Mouse (Mus musculus): Measurements from ENCODE around the gene Zfp952. TPM values are rescaled to one million over a fixed set of nuclear protein-coding genes. Genes with fewer than 3 reads are reported as not detected.
A peak's percentile ranks its signal among the peaks of the same experiment; 100 is the strongest.

The Zfp952 gene
- 2.9 TPM in 2 replicates for polyA plus RNA-seq (2012; rRNA removed)

- 2% methylated on average over 21 of the region's 21 CpGs for WGBS
Observed at GRCm38 (mm10) chr17:32992699-32993474, at the start of gene Zfp952. Gene Zfp952 (plus strand): TSS chr17:32993129.

GRCm38 (mm10) chr17:32943661-32944060 lies 49.3 kb upstream of the Zfp952 start:
- Histone ChIP-seq H3K36me3 (ENCODE audit: control insufficient read depth, insufficient read depth, low read length) (no peaks in the 10 kb centered on the region), H3K4me1 (ENCODE audit: control insufficient read depth, insufficient read depth, insufficient read length) (peaks cover 12% of the 10 kb centered on the region; the same call in 1 of the 2 replicates), H3K27ac (ENCODE audit: insufficient read depth, low read length) (no peak overlapping the region), H3K27me3 (ENCODE audit: control insufficient read depth, insufficient read depth, low read length) (no peaks in the 10 kb centered on the region), H3K4me3 (ENCODE audit: extremely low read depth, insufficient read depth, insufficient read length) (no peak overlapping the region)
- TF ChIP-seq POLR2A (IDR thresholded peaks at IDR 0.05; ENCODE audit: low read depth, low read length) (no peak), CTCF (IDR thresholded peaks at IDR 0.05; ENCODE audit: extremely low read depth, insufficient read depth, insufficient read length, insufficient replicate concordance) (no peak)
- 92% methylated on average over 3 of the region's 3 CpGs for WGBS
- no peak for DNase-seq (ENCODE audit: low read depth in 1 of 2, low spot score in 2 of 2)

More at GRCm38 (mm10) chr17:32992699-32993474, at the start of gene Zfp952:
- Histone ChIP-seq H3K27me3 (ENCODE audit: control insufficient read depth, insufficient read depth, low read length) (no peaks in the 10 kb centered on the region), H3K27ac (ENCODE audit: insufficient read depth, low read length) (peak within 1 kb of the TSS; percentile 83), H3K36me3 (ENCODE audit: control insufficient read depth, insufficient read depth, low read length) (peaks cover 5% of the 10 kb centered on the region; the same call in 1 of the 2 replicates), H3K4me1 (ENCODE audit: control insufficient read depth, insufficient read depth, insufficient read length) (peaks cover 5% of the 10 kb centered on the region; the same call in 1 of the 2 replicates), H3K4me3 (ENCODE audit: extremely low read depth, insufficient read depth, insufficient read length) (peak within 1 kb of the TSS; percentile 89)
- TF ChIP-seq CTCF (IDR thresholded peaks at IDR 0.05; ENCODE audit: extremely low read depth, insufficient read depth, insufficient read length, insufficient replicate concordance) (no peak), POLR2A (IDR thresholded peaks at IDR 0.05; ENCODE audit: low read depth, low read length) (peak; percentile 50)
- DNase-seq (ENCODE audit: low read depth in 1 of 2, low spot score in 2 of 2) = peak; percentile 83 to 84

GRCm38 (mm10) chr17:32944402-32945035 lies 48.4 kb upstream of the Zfp952 start:
- H3K4me3 ChIP-seq (ENCODE audit: extremely low read depth, insufficient read depth, insufficient read length) = no peak overlapping the region
- H3K36me3 ChIP-seq (ENCODE audit: control insufficient read depth, insufficient read depth, low read length) = no peaks in the 10 kb centered on the region
- H3K4me1 ChIP-seq (ENCODE audit: control insufficient read depth, insufficient read depth, insufficient read length) = peaks cover 12% of the 10 kb centered on the region; the same call in 1 of the 2 replicates
- no peak for DNase-seq (ENCODE audit: low read depth in 1 of 2, low spot score in 2 of 2)
- TF ChIP-seq CTCF (IDR thresholded peaks at IDR 0.05; ENCODE audit: extremely low read depth, insufficient read depth, insufficient read length, insufficient replicate concordance) = peak; percentile 4; the same call in 1 of the 2 replicates
- TF ChIP-seq POLR2A (IDR thresholded peaks at IDR 0.05; ENCODE audit: low read depth, low read length) = no peak
- no peaks in the 10 kb centered on the region for H3K27me3 ChIP-seq (ENCODE audit: control insufficient read depth, insufficient read depth, low read length)
- 50% methylated on average over 3 of the region's 3 CpGs for WGBS
- no peak overlapping the region for H3K27ac ChIP-seq (ENCODE audit: insufficient read depth, low read length)

DNA sequence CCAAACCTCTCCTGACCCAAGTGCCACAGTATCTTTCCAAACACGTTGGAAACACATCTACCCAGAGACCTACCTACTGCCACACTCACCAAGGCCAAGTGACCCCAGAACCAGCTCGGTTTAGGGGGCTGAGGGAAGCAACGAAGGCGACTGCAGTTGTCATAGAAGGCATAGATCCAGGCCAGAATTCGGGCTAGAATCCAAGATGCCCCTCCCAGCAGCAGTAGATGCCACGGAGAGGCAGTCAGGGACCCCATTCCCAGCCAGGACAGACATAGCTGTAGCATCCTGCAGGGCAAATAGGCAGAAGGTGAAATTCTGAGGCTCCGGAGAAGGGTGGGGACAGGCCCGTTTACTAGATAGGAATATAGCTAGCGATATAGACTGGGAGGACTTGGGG lies 46.2 kb upstream of the Zfp952 start:
- 12% methylated on average over 9 of the region's 9 CpGs for WGBS
- TF ChIP-seq CTCF (IDR thresholded peaks at IDR 0.05; ENCODE audit: extremely low read depth, insufficient read depth, insufficient read length, insufficient replicate concordance) = no peak
- no peak for TF ChIP-seq POLR2A (IDR thresholded peaks at IDR 0.05; ENCODE audit: low read depth, low read length)
- DNase-seq (ENCODE audit: low read depth in 1 of 2, low spot score in 2 of 2) = no peak
- peak overlapping the region; percentile 90 for H3K27ac ChIP-seq (ENCODE audit: insufficient read depth, low read length)
- no peaks in the 10 kb centered on the region for H3K27me3 ChIP-seq (ENCODE audit: control insufficient read depth, insufficient read depth, low read length)
- H3K36me3 ChIP-seq (ENCODE audit: control insufficient read depth, insufficient read depth, low read length) = no peaks in the 10 kb centered on the region
- peaks cover 14% of the 10 kb centered on the region for H3K4me1 ChIP-seq (ENCODE audit: control insufficient read depth, insufficient read depth, insufficient read length)
- H3K4me3 ChIP-seq (ENCODE audit: extremely low read depth, insufficient read depth, insufficient read length) = peak overlapping the region; percentile 77

DNA sequence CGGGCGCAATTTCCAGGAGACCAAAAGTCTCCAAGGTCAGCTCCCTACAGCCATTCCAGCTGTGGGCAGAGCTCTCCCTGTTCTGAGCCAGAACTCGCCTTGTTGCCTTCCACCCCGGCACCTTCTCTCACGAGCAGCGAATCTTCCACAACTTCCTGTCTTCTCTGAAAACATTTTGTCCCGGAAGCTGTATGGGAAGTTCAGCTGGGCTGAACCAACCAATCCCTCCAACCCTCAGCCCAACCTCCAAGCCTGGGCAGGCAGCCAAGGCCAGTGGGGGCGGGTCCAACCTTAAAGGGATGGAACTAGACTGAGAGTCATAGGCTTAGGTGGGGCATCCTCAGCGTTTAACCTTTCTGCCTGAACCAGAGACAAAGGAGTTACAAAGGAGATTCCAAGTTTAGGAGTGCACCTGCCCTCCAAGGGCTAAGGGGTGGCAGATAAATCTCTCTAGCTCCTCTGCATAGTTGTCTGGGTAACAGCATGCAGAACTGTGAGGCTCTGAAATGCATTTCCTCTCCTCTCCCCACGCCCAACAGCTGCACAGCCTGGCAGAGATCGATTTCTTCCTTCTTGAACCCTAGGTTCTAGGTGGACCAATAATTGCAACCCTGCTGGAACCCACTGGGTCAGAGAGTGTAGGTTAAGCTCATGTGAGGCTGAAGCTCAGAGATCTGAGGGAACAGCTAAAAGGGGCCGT lies 45.6 kb upstream of the Zfp952 start, which contains the start of gene Cyp4f13:
Gene Cyp4f13, minus strand, starts transcription at position 188 of the 700 bp plus-strand sequence.
- peak within 1 kb of the TSS; percentile 90 for H3K27ac ChIP-seq (ENCODE audit: insufficient read depth, low read length)
- DNase-seq (ENCODE audit: low read depth in 1 of 2, low spot score in 2 of 2) = peak; percentile 85 to 96
- H3K36me3 ChIP-seq (ENCODE audit: control insufficient read depth, insufficient read depth, low read length) = no peaks in the 10 kb centered on the region
- H3K27me3 ChIP-seq (ENCODE audit: control insufficient read depth, insufficient read depth, low read length) = no peaks in the 10 kb centered on the region
- peak within 1 kb of the TSS; percentile 77 for H3K4me3 ChIP-seq (ENCODE audit: extremely low read depth, insufficient read depth, insufficient read length)
- WGBS = 4% methylated on average over 12 of the region's 12 CpGs
- peaks cover 14% of the 10 kb centered on the region for H3K4me1 ChIP-seq (ENCODE audit: control insufficient read depth, insufficient read depth, insufficient read length)
- no peak for TF ChIP-seq CTCF (IDR thresholded peaks at IDR 0.05; ENCODE audit: extremely low read depth, insufficient read depth, insufficient read length, insufficient replicate concordance)
- TF ChIP-seq POLR2A (IDR thresholded peaks at IDR 0.05; ENCODE audit: low read depth, low read length) = peak; percentile 94

GRCm38 (mm10) chr17:32950136-32950535 lies 42.8 kb upstream of the Zfp952 start:
- peaks cover 14% of the 10 kb centered on the region for H3K4me1 ChIP-seq (ENCODE audit: control insufficient read depth, insufficient read depth, insufficient read length)
- DNase-seq (ENCODE audit: low read depth in 1 of 2, low spot score in 2 of 2) = no peak
- 91% methylated on average over 3 of the region's 3 CpGs for WGBS
- no peak for TF ChIP-seq POLR2A (IDR thresholded peaks at IDR 0.05; ENCODE audit: low read depth, low read length)
- no peak for TF ChIP-seq CTCF (IDR thresholded peaks at IDR 0.05; ENCODE audit: extremely low read depth, insufficient read depth, insufficient read length, insufficient replicate concordance)
- no peaks in the 10 kb centered on the region for H3K36me3 ChIP-seq (ENCODE audit: control insufficient read depth, insufficient read depth, low read length)
- no peaks in the 10 kb centered on the region for H3K27me3 ChIP-seq (ENCODE audit: control insufficient read depth, insufficient read depth, low read length)
- no peak overlapping the region for H3K27ac ChIP-seq (ENCODE audit: insufficient read depth, low read length)
- no peak overlapping the region for H3K4me3 ChIP-seq (ENCODE audit: extremely low read depth, insufficient read depth, insufficient read length)
